19 mouse cellular contexts compared by ENCODE assay signal in genomic region chr15:79223641-79224040, GRCm38 (mm10). TPM values are rescaled to one million over a fixed set of nuclear protein-coding genes. Genes with fewer than 3 reads are reported as not detected.
DNase-seq lines count a peak whose midpoint lies in the region; ATAC-seq and TF ChIP-seq lines count a peak whose summit lies in the region.
"Had no signal": no experiment of that assay in that cellular context is flagged by ENCODE, and none has a peak within 500 bp of the region (broad histone marks: within the 10 kb centered on the region; RNA-seq: fewer than 3 reads in every experiment).

No protein-coding gene starts in this region.

- H3K4me3 ChIP-seq in kidney, embryonic 14.5 days (ENCODE audit: low read length), result no peak overlapping the region
- H3K4me3 ChIP-seq in neural tube, embryonic 15.5 days (replicated peaks), result no peak overlapping the region
- no peak overlapping the region for H3K4me3 ChIP-seq in olfactory bulb, adult 2 months (ENCODE audit: insufficient read depth, low read depth, low read length)
- H3K4me3 ChIP-seq: embryonic facial prominence, embryonic 12.5 days; limb, embryonic 15.5 days had no signal

- ATAC-seq in kidney, embryonic 14.5 days (ENCODE audit: low FRiP score, low TSS enrichment), result peak; percentile 30; the same call in 1 of the 2 replicates
- ATAC-seq in neural tube, embryonic 15.5 days (ENCODE audit: low FRiP score), result no peak
- ATAC-seq in erythroid progenitor cell, adult 5-6 weeks (replicated peaks; ENCODE audit: low FRiP score, poor library complexity, severe bottlenecking), result no peak
- ATAC-seq: forebrain, embryonic 14.5 days had no signal

- no peaks in the 10 kb centered on the region for H3K27me3 ChIP-seq in kidney, embryonic 14.5 days (ENCODE audit: control insufficient read depth, insufficient read depth, low read length)
- no peaks in the 10 kb centered on the region for H3K27me3 ChIP-seq in neural tube, embryonic 15.5 days (replicated peaks)
- H3K27me3 ChIP-seq: embryonic facial prominence, embryonic 12.5 days had no signal

- no peak for DNase-seq in kidney, postnatal 14 days
- DNase-seq in neural tube, embryonic 10.5 days (ENCODE audit: extremely low spot score, low spot score), result peak; percentile 58
- DNase-seq in embryo, embryonic 11 days, result peak; percentile 57
- DNase-seq: adrenal gland, adult 8-10 months; cerebellum, adult 9-11 months; gastrocnemius, postnatal 10 days; heart, postnatal 36 days; kidney, adult 18-20 months; lung, postnatal 10 days; right cerebral cortex, postnatal 14 days; thymus, postnatal 14 days had no signal

- H3K4me1 ChIP-seq in kidney, embryonic 14.5 days (ENCODE audit: control insufficient read depth, insufficient read depth, low read length), result peaks cover 7% of the 10 kb centered on the region; the same call in 1 of the 2 replicates
- H3K4me1 ChIP-seq in neural tube, embryonic 15.5 days, result peaks cover 12% of the 10 kb centered on the region
- H3K4me1 ChIP-seq in olfactory bulb, adult 2 months (ENCODE audit: control insufficient read depth, insufficient read depth, low read length), result peaks cover 11% of the 10 kb centered on the region

- H3K4me2 ChIP-seq in kidney, embryonic 14.5 days (replicated peaks; ENCODE audit: low read depth, low read length), result no peak overlapping the region
- H3K4me2 ChIP-seq in neural tube, embryonic 15.5 days, result no peak overlapping the region
- H3K4me2 ChIP-seq: embryonic facial prominence, embryonic 12.5 days; limb, embryonic 15.5 days had no signal

- no peaks in the 10 kb centered on the region for H3K36me3 ChIP-seq in kidney, embryonic 14.5 days (ENCODE audit: control insufficient read depth, insufficient read depth, low read length)
- no peaks in the 10 kb centered on the region for H3K36me3 ChIP-seq in neural tube, embryonic 15.5 days
- H3K36me3 ChIP-seq: embryonic facial prominence, embryonic 12.5 days; limb, embryonic 15.5 days had no signal

- H3K27ac ChIP-seq in kidney, embryonic 14.5 days (ENCODE audit: low read depth, low read length), result no peak overlapping the region
- H3K27ac ChIP-seq in neural tube, embryonic 15.5 days (replicated peaks), result no peak overlapping the region
- peak overlapping the region; percentile 56; the same call in 1 of the 2 replicates for H3K27ac ChIP-seq in olfactory bulb, adult 2 months (ENCODE audit: insufficient read depth, low read depth, low read length)
- H3K27ac ChIP-seq: embryonic facial prominence, embryonic 12.5 days; limb, embryonic 15.5 days had no signal

- no peak for TF ChIP-seq POLR2A in olfactory bulb, adult 2 months (IDR thresholded peaks at IDR 0.05; ENCODE audit: insufficient read depth, low read depth, low read length)

- no peaks in the 10 kb centered on the region for H3K9me3 ChIP-seq in kidney, embryonic 14.5 days (ENCODE audit: control insufficient read depth, low read length)
- no peaks in the 10 kb centered on the region for H3K9me3 ChIP-seq in neural tube, embryonic 15.5 days (replicated peaks)
- H3K9me3 ChIP-seq: embryonic facial prominence, embryonic 12.5 days; limb, embryonic 15.5 days had no signal

- 10% methylated on average over 5 of the region's 5 CpGs for WGBS in kidney, embryonic 14.5 days
- WGBS in neural tube, embryonic 15.5 days, result 9% methylated on average over 5 of the region's 5 CpGs
- WGBS in olfactory bulb, adult 2 months, result 17% methylated on average over 5 of the region's 5 CpGs

- no peak overlapping the region for H3K9ac ChIP-seq in kidney, embryonic 14.5 days (ENCODE audit: low read depth, low read length)
- no peak overlapping the region for H3K9ac ChIP-seq in neural tube, embryonic 15.5 days (replicated peaks)
- H3K9ac ChIP-seq: embryonic facial prominence, embryonic 12.5 days; limb, embryonic 15.5 days had no signal

- no peak for TF ChIP-seq CTCF in olfactory bulb, adult 2 months (IDR thresholded peaks at IDR 0.05; ENCODE audit: insufficient read depth, low read depth, low read length)

RNA-seq across cellular contexts. Expression of gene Pick1, which starts 5.3 kb away (rescaled TPM):
- 25.8 and 31.4 TPM in 2 replicates for polyA plus RNA-seq in kidney, embryonic 14.5 days (2014; fragmentation: Nextera tagmentation; extraction: Ambion mirVana)
- polyA plus RNA-seq in neural tube, embryonic 15.5 days (2015; fragmentation: Nextera tagmentation; extraction: Ambion mirVana), result 89.9 and 99.7 TPM in 2 replicates
- not detected in 2 replicates for polyA plus RNA-seq in olfactory bulb, adult 2 months (2012; ENCODE audit: insufficient read depth, insufficient read length, low replicate concordance, missing spikeins)
- total RNA-seq in erythroid progenitor cell, adult 5-6 weeks (2015; ENCODE audit: low replicate concordance), result 2.9 and 3.4 TPM in 2 replicates
- 1.9 TPM in 1 of 2 replicates, not detected in the other for total RNA-seq in erythroid progenitor cell, adult 5-6 weeks (2017; ENCODE audit: low replicate concordance)

RNA-seq across cellular contexts. Expression of gene Gm49486, which starts 5.5 kb away (rescaled TPM):
- 0.21 and 0.61 TPM in 2 replicates for polyA plus RNA-seq in kidney, embryonic 14.5 days (2014; fragmentation: Nextera tagmentation; extraction: Ambion mirVana)
- 1.3 and 1.5 TPM in 2 replicates for polyA plus RNA-seq in neural tube, embryonic 15.5 days (2015; fragmentation: Nextera tagmentation; extraction: Ambion mirVana)
- not detected in 2 replicates for polyA plus RNA-seq in olfactory bulb, adult 2 months (2012; ENCODE audit: insufficient read depth, insufficient read length, low replicate concordance, missing spikeins)
- total RNA-seq in erythroid progenitor cell, adult 5-6 weeks (2015; ENCODE audit: low replicate concordance), result not detected in 2 replicates
- total RNA-seq in erythroid progenitor cell, adult 5-6 weeks (2017; ENCODE audit: low replicate concordance), result not detected in 2 replicates
- total RNA-seq: adrenal gland, adult 8-10 months had no signal

RNA-seq across cellular contexts. Expression of gene Slc16a8, which starts 30.9 kb away (rescaled TPM):
- polyA plus RNA-seq in kidney, embryonic 14.5 days (2014; fragmentation: Nextera tagmentation; extraction: Ambion mirVana), result 0.39 and 0.50 TPM in 2 replicates
- 0.27 and 0.40 TPM in 2 replicates for polyA plus RNA-seq in neural tube, embryonic 15.5 days (2015; fragmentation: Nextera tagmentation; extraction: Ambion mirVana)
- polyA plus RNA-seq in olfactory bulb, adult 2 months (2012; ENCODE audit: insufficient read depth, insufficient read length, low replicate concordance, missing spikeins), result not detected in 2 replicates
- total RNA-seq in erythroid progenitor cell, adult 5-6 weeks (2015; ENCODE audit: low replicate concordance), result not detected in 2 replicates
- total RNA-seq in erythroid progenitor cell, adult 5-6 weeks (2017; ENCODE audit: low replicate concordance), result not detected in 2 replicates
- total RNA-seq: adrenal gland, adult 8-10 months; left cerebral cortex, adult 18-20 months had no signal

RNA-seq across cellular contexts. Expression of gene Sox10, which starts 58.6 kb away (rescaled TPM):
- polyA plus RNA-seq in kidney, embryonic 14.5 days (2014; fragmentation: Nextera tagmentation; extraction: Ambion mirVana), result 0.21 and 0.22 TPM in 2 replicates
- 11.6 and 13.4 TPM in 2 replicates for polyA plus RNA-seq in neural tube, embryonic 15.5 days (2015; fragmentation: Nextera tagmentation; extraction: Ambion mirVana)
- polyA plus RNA-seq in olfactory bulb, adult 2 months (2012; ENCODE audit: insufficient read depth, insufficient read length, low replicate concordance, missing spikeins), result not detected in 2 replicates
- not detected in 2 replicates for total RNA-seq in erythroid progenitor cell, adult 5-6 weeks (2015; ENCODE audit: low replicate concordance)
- not detected in 2 replicates for total RNA-seq in erythroid progenitor cell, adult 5-6 weeks (2017; ENCODE audit: low replicate concordance)
